Mouse (Mus musculus): ENCODE data around the gene Cdc16. TPM values are rescaled to one million over a fixed set of nuclear protein-coding genes. Genes with fewer than 3 reads are reported as not detected.
A peak's percentile ranks its signal among the peaks of the same experiment; 100 is the strongest.
"Not testable (repeated sequence)": the region's sequence is repeated elsewhere in the genome, so short reads cannot be mapped to it uniquely, and the experiment has no call there.

The Cdc16 gene
- 10 to 100 TPM; 57.9 to 64.6 (median 61.9) TPM for total RNA-seq (2022)

DNA sequence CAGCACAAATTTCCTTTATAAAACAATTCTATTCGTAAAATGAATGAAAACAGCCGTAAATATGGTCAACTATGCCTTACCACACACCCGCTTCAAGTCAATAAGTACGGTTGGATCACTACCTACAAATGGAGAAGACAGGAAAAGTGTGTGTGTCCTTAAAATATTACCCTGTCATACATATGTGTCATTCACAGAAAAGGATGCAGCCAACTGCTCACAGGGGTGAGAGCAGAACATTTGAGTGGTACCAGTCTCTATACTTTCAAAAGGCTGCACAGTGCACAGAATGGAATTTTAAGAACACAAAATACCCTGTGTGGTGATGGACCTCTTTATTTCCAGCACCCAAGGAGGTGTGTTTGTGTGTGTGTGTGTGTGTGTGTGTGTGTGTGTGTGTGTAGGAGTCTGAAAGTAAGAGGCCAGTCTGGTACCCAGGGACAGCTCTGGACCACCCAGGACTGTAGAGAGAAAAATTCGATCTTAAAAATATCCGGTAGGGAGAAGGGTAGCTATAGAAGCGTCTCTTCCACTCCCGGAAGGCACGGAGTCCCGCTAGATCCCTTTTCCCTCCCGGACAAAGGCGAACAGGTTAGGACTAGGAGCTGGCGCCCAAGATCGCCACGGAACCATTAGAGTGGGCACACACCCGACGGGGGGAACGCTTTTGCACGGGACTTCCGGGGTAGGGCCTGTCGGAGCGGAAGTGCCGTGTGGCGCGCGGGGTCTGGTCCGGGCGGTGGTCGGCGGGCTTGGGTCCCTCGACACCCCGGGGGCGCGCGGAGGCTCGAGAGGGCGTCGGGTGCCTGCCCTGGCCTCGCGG is at the start of gene Cdc16:
Gene Cdc16, plus strand, starts transcription at position 695 of the 823 bp plus-strand sequence.
- DNase-seq, result peak; percentile 78

DNA sequence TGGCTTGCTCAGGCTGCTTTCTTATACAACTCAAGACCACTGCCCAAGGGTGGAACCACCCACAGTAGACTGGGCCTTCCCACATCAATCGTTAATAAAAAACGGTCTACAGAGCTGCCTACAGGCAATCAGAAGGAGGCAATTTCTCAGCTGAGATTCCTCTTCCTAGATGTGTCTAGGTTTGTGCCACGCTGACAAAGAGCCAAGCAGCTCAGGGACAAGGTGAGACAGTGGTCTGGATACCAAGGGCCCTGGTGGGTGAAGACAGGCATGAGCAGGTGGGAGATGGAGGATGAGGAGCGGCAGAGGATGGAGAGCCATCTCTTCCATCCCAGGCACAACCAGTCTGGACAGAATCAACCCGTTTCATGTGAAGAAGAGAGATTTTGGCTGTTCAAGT is 49.0 kb upstream of the Cdc16 start:
- no peak for DNase-seq

DNA sequence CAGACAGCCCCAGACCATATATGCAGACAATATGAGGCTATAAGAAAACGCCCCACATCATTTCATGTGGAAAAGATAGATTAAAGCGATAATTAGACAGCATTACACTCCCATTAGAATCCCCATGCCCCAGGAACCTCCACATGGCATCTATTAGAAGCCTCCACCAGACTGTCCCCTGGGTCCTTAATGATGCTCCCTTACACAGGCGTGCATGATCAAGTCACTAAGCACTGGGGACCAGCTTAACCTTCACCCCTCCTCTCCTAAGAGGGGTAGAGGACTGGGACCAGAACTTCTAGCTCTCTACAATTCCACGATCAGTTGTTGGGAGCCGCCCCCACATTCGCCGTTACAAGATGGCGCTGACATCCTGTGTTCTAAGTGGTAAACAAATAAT is 38.5 kb upstream of the Cdc16 start:
- DNase-seq, result no peak

DNA sequence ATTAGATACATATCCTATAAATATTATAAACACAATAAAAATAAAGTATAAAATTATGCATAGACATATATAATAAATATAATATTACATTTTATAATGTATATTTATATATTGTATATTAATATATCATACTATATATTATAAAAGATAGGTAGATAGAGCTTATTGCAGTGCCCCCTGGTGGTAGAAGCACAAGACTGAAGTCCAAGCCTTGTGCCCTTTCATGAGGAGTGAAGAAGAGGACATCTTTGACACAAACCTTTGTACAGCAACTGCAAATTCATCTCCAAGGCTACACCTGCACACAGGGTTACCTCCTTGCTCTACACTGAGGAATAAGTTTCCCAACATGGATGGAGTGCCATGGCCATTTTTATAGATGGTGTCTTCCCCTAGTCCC is 31.8 kb upstream of the Cdc16 start:
- DNase-seq, result no peak

DNA sequence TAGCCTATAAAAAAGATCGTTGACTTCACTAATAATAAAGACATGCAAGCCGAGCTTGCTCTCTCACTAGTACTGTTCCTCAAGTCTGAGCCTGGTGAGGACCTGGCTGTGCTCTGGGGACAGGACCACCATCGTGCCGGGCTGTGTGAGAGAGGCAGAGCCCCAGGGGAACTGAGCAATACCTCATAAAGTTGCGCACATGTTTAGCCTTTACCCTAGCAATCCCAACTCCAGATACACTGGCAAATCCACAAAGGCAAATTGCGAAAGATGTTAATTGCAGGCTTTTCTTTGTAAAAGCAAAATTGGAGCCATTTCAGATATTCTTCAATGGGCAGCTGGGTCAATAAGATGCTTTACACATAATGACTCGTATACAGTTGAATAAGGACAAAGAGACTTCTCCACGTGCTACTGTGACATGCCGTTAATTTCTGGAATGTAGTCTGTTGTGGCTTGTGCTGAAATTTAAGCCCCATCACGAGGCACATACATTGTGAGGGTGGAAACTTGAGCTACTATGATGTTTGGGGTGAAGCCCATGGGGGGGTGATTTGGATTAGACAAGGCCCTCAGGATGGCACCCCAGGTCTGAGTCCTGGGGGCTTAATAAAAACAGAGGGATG is 29.9 kb upstream of the Cdc16 start:
- DNase-seq, result no peak

DNA sequence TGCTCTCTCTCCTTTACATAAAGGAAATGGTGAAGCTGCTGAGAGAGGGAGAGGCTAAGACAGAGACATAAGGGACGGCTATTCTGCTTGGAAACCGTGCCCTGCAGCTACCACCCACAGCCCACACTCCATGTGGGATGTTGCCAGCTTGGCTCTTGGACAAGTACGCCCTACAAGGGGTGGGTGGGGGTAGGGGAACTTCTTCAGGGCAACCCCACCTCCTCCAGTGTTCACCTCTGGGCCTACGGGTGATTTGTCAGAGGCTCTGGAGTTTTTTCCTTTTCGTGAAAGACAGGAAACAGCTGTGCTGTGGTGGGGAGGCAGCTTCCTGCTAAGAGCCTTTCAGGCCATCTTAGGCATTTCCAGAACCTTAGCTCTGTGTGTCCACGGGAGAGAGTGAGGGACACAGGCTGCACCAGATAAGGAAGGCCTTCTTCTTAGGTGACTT is 17.1 kb upstream of the Cdc16 start:
- no peak for DNase-seq

DNA sequence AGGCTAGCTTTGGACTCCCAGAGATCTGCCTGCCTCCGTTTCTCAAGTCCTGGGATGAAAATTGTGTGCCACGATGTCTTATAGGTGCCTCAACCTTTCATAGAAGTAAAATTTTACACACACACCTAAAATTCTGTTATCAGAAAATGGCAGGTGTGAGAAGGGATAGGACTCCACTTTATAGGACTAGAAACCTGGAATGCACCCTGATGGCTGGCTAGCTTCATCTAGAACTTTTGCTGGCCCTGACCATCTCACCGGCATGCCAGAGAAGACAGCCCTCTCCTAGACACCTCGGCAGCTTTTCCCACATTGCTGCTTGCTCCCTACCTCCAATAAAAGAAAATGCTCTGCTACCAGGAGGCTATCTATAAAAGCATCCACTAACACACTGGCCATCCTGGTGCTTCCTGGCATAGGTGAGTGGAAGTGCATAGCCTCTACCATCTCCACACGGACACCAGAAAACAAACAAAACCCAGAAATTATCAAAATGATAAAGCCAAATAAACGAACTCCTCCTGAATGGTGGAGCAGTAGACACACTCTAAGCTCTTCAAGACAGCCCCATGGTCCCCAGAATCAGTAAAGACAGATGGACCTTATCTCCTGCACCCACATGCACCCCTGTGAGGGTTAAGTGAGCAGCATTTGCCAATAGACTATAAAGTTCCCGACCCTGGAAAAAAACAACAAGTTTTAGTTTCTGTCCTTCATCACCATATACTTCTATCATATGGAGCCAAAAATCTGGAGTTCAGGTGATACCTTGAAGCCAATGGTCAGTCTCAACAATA is 16.5 kb upstream of the Cdc16 start:
- DNase-seq, result no peak

DNA sequence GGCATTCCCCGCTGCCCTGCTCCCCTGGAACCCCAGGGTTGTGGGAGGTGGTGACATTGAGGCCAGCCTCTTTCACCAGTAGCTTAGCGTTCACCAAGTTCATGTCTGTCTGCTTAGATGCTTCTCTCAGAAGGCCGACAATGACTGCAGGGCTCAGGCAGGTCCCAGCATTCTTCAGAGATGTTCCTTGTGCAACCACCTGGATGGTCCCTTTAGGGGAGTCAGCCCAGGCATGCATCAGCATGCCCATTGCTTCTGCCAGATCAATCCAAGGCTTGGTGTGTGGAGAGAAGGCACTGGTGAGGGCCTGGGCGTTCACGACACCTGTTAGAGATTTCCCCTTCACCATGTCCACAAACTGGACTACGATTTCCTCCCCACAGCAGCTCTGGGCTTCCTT is 11.3 kb upstream of the Cdc16 start:
- DNase-seq, result not testable (repeated sequence)

DNA sequence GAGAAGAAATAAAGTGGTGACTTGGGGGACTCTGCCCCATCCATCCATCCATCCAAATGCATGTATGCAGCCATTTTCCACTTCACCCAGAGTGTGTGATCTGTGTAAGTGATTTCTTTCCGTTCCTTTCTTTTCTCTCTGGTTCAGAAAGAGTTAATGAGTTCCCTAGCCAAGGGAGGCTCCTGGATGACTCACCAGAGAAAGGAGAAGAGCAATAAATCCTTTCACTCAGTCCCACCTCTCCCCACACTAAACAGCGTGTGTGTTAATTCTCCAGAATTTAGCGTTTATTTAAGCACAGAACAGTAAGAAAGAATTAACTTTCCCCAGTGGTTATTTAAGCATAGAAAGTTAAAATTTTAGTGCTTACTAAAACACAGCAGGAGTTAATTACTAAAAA is 9.8 kb upstream of the Cdc16 start:
- DNase-seq, result no peak

DNA sequence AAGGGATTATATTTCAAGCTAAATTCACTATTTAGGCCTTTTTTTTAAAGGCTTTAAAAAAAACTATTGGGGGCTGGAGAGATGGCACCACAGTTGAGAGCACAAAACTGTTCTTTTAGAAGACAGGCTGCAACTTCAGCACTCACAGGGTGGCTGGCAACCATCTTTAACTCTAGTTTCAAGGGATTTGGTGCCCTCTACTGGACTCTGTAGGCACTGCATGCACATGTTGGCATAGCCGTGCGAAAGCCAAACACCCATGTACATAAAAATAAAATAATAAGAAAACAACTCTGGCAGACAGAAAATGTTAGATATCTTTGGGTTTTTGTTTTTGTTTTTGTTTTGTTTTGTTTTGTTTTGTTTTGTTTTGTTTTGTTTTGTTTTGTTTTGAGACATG is 3.8 kb upstream of the Cdc16 start:
- DNase-seq, result peak; percentile 43

DNA sequence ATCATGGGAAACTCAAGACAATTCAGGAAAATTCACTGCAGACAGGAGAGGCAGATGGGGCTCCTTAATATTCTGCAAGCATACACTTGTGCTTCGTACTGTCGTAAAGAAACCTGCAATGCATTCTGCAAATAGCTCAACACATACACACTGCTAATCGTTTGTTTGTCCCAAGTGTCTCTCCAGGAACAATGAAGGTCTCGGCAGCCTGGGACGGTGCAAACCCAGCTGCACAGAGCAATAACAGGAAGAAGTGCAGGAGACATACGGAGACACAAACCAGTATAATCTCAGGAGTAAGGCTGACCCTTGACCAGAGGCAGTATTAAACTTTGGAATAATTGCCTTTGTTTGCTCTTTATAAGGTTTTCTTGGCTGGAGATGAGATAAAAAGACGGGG is 996 bp upstream of the Cdc16 start:
- DNase-seq, result no peak

DNA sequence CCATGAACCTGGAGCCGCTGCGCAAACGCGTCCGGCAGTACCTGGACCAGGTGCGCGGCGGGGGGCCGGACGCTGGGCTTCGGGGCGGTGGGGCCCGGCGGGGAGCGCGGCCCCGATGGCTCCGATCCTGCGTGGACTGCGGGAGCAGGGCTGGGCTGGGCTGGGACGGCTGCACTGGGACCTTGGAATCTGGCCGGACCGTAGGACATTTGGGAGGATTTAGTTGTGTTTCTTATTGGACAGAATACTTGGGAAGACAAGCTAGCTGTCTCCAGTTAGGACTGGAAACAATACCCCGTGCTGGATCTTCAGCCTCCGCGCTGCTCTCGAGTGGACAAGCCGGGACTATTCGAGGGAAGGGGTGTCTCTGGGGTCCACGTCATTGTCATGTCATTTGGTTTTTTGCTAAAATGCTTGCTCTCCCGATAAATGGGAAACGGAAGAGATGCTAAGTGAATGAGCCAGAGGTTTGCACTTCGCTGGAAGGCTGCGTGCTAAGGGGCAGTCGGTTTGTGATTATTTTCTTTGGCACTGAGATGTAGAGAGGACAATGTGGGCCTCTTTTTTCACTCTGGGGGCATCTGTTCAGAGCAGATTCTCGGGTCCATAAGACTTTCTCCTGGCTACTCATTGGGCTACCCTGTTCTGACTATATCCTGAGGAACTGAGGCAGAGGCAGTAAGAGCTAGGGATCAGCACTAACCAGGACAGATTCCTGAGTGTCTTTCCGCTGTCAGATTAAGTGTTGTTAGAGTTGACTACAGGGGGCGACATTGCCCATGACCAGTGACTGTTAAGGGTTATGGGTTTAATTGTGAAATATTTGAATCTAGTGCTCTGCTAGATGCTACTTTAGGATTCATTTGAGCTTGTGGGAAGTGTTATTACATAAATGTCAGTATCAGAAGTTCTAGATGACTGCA is 590 bp downstream of the Cdc16 start:
- DNase-seq, result no peak

DNA sequence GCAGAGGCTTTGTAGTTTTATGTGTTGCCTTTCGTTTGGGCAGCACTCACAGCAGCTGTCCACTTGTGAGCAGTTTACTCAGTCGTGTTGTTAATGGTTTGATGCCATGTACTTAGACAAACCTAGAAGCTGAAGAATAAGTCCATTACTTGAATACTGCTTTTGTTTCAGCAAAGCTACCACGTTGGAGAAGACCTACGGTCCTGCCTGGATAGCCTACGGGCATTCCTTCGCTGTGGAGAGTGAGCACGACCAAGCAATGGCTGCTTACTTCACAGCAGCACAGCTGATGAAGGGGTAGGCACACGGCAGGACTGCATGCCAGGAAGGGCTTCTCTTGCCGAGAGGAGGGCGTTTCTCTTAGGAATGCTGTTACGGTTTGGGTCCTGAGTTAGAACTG is 11.7 kb downstream of the Cdc16 start:
- DNase-seq, result no peak

DNA sequence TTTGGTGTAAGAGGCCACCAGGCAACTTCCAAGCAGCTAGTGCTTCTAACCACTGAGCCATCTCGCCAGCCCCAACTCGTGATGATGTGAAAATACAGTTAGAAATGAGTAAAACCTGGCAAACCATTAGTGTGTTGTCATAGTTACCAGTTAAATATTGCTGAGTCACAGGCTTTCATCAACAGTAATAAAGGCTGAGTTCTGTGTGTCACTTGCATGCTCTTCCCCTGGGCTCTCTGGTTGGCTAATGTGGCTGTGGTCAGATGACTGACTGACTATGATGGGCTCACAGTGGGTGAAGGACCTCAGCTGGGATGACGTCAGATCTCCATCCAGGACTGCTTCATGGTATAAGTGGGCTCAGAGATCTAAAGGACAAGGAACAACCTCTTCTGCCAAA is 23.1 kb downstream of the Cdc16 start:
- DNase-seq, result peak; percentile 15

DNA sequence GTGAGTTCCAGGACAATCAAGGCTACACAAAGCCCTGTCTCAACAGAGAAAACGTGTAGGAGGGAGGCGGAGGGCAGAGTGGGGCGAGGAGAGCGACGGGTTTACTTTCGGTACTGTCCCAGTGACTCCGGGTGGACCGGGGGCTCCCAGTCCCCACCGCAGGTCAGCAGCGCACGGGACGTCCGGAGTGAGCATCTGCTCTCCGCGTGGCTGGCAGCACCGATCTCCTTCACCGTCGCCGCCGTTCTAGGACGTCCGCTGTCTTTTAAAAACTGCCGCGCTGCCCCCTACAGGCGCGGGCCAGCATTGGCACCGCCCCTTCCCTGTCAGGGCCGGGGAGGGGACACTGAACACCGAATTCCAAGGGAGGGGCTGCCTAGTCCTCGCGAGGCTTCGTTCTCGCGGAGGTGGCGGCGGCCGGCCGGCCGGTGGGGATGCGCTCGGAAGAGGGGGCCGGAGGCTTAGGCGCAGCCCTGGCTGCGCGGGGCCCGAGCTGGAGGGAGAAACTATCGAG is 27.8 kb downstream of the Cdc16 start, which contains the start of gene Upf3a:
Gene Upf3a, plus strand, starts transcription at position 366 of the 514 bp plus-strand sequence.
- DNase-seq, result peak; percentile 90

DNA sequence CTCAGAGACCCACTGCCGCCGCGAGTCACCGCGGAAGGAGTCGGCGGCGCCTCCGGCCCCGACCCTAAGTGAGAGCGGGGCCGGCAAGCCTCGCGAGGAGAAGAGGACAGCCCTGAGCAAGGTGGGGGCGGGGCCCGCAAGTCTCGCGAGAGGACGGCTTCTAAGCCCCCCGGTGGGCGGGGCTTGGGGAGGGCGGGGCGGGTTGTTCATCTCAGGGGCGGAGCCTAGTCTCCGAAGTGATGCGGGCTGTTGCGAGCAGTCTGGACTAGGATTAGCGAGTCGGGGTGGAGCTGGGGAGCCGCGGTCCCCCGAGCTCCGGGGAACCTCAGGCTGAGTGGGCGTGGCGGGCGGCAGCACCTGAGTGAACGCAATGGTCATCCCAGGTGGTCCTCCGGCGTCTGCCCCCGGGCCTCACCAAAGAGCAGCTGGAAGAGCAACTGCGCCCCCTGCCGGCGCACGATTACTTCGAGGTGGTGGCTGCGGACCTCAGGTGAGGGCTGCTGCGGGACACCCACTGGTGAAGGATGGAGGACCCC is 28.4 kb downstream of the Cdc16 start:
- DNase-seq, result peak; percentile 89

DNA sequence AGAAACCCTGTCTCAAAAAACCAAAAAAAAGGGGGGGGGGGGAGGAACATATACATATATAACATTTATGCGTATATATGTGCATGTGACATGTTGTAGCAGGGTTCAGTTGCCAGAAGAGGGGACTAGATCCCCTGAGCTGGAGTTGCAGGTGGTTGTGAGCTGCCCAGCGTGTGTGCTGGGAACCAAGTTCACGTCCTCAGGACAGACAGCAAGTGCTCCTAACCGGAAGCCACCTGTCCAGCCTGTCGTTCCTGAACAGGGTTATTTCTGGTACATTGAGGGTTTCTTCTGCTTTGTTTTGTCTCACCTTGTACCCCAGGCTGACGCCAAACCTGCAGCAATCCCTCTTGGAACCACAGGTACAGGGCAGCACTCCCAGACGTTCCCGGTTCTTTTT is 32.1 kb downstream of the Cdc16 start:
- no peak for DNase-seq

DNA sequence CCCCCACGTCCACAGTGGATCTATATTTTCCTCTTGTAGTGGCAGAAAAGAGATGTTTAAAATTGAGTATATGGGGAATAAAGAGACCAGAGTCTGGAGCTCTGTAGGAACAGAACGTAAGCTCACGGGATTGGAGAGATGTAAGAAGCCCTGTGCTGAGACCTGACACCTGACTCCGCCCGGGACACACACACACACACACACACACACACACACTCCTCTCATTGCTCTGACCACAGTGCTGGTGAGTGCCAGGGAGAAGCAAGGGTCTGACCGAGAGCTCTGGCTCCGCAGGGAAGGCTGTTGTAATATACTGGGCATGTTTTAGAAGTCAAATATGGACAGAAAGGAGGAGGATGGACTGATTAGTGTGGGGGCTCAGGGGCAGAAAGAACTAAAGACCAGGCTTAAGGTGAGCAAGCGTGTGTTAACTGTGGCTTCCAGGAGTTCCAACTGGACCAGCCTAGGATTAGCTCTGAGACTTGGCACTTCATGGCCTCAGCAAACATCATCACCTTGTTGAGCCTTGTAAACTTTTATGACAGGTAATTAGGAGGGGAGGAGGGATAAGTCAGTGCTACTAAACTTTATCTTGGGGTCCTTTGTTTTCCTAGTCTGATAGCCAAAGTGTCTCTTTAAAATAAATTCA is 35.7 kb downstream of the Cdc16 start:
- DNase-seq, result no peak

DNA sequence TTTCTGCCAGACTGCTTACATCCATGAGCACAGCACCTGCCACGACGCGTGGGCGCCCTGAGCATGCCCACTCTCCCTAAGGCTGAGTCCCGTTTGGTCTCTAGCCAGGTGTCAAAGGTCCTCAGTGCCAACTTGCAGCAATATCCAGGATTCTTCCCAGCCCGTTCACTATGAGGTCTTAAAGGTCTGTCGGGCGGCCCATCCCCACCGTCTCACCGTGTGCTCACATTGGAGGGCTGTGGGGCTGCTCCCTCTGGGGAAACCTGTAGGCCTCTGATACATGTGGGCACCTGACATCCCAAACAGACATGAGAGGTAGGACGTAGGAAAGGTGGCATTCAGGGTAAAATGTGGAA is 36.2 kb downstream of the Cdc16 start:
- no peak for DNase-seq

DNA sequence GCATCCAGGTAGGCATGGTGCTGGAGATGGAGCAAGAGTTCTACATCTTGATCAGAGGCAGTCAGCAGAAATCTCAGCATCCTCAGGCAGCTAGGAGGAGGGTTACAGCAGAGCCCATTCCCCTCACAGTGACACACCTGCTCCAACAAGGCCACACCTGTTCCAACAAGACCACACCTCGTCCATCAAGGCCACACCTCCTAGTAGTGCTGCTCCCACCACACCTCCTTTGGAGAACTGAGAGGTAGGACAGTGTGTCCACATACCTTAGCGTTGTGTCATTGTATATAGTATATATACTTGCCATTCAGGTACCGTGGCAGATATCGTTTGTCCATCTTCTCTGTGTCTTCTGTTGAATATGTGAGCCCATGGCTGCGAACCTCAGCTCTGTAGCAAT is 40.2 kb downstream of the Cdc16 start:
- no peak for DNase-seq

DNA sequence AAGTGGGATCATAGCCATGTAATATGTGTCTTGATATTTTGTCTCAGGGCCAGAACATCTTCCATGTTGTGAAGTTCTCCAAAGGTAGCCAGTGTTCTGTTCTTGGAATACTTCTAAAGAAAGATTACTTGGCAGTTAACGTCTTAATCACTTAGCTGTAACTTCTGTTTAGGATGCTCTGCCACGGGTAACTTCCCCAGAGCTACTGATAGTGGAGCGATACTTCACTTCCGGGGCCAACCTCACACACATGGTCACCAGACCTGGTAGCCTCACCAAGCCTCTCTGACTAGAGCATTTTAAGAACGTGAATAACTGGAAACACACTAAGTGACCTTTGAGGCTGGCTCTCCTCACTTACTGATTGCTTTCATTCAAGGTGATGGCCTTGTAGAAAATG is 42.1 kb downstream of the Cdc16 start:
- DNase-seq, result no peak

All from adrenal gland, adult 8-10 months (tissue).